Mouse (Mus musculus) kidney, adult 2 months (tissue): ENCODE data around the gene Marco.

ENCODE experiments used
- CTCF ChIP-seq: fragments of 200-500 bp; conservative IDR thresholded peaks from 2 replicates; pipeline ENCODE4 v1.5.1; 2011; ENCODE audit warnings: low read depth, mild to moderate bottlenecking, control low read depth, low read length, moderate library complexity, mixed read lengths; ENCODE audit not compliant: insufficient read depth, insufficient read length
- POLR2A ChIP-seq: fragments of 200-500 bp; IDR thresholded peaks from one replicate; pipeline ENCODE4 v1.6.1; 2011; ENCODE audit warnings: low read depth, low read length, control low read depth

DNA sequence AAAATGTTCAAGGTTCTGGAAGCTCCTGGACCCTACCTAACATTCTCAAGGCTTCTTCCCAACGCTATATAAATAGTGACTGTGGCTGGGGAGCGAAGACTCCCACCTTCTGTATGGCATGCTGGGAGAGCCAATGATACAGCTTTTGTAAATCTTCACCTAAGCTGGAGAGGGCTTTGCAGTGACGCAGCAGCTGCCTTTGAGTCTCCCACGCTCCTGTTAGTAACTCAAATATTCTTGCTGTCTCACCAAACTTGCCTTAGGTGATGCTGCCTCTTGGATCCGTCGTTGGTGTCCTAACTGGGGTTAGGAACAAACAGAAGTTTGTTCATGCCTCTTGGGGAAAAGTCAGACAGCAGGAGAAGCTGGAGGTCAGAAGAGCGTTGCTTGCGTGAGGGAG is 79.2 kb downstream of the Marco start:
- TF ChIP-seq CTCF (no peak), POLR2A (no peak)
